Mouse (Mus musculus): ENCODE data around the gene Apbb2. TPM values are rescaled to one million over a fixed set of nuclear protein-coding genes. Genes with fewer than 3 reads are reported as not detected.

The Apbb2 gene
- total and polyA plus RNA-seq, 3 experiments = 26.7 to 40.0 (median 39.9) TPM

DNA sequence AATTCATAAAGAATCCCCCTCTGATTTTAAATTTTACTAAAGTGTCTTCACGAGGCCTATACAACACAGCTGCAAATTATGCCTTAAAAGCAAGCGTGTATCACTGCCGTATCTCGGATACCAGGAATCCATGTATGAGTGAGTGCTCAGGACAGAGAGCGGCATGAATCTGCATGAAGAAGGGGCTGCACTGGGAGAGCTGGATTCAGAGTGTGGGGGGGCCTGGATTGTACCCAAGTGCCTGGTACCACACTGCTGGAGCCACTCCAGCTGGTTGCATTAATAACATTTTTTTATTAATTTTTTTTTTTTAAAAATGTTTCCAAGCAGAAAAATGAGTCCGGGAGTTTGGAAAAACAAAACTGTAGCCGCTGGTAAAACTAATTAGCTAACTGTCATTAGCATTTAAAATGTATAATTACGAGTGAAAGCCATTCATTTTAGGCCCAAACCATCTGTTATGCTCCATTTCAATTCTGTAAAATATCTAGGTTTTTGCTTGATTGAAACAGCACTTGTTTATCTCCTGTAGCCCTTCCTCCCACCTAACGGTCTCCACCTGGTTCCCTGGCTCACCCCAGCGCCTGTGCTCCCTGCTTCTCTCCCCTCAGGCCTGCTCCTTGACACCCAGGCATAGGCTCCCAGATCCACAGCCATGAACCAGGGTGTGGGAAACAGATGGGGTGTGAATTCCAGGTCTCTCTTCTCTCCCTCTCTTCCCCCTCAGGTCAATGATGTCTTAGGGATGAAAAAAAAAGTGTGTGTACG is 314.1 kb downstream of the Apbb2 start:
- 0 out of 2 replicates have a peak, but pooled peaks cover 2% of the 10 kb centered on the region for H3K36me3 ChIP-seq (ENCODE audit: control insufficient read depth, insufficient read depth, low read length)
- TF ChIP-seq EP300 (IDR thresholded peaks at IDR 0.05; ENCODE audit: insufficient read depth, low read depth, low read length) (no peak), POLR2A (IDR thresholded peaks at IDR 0.05; ENCODE audit: insufficient read depth, low read depth, low read length) (no peak), CTCF (IDR thresholded peaks at IDR 0.05) (no peak)
- no peak for DNase-seq

DNA sequence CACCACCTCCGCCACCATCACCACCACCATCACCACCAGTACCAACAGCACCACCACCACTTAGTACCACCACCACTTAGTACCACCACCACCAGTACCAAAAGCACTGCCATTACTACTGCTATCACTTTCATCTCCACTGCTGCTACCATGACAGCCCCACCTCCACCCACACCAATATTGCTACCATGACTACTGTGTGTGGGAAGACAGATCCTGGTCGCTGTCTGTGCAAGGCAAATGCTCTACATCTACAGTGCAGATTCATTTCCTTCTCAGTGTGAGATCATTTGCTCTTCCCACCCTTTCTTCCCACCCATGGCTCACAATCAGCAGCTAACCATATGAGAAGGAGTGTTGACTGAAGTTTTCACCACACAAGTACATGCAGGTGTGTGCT is 315.7 kb downstream of the Apbb2 start:
- no peaks in the 10 kb centered on the region for H3K79me2 ChIP-seq (replicated peaks; ENCODE audit: control insufficient read depth, insufficient read depth, low read length)
- DNase-seq = no peak
- 0 out of 2 replicates have a peak, but pooled peaks cover 2% of the 10 kb centered on the region for H3K36me3 ChIP-seq (ENCODE audit: control insufficient read depth, insufficient read depth, low read length)
- no peaks in the 10 kb centered on the region for H3K4me1 ChIP-seq (ENCODE audit: control insufficient read depth, insufficient read depth, low read length)
- H3K9ac ChIP-seq (ENCODE audit: low read depth, low read length) = no peak overlapping the region
- 84% methylated on average over 2 of the region's 2 CpGs for WGBS
- no peak overlapping the region for H3K4me3 ChIP-seq
- no peak overlapping the region for H3K27ac ChIP-seq
- no peak for TF ChIP-seq CTCF (IDR thresholded peaks at IDR 0.05)
- no peak for TF ChIP-seq EP300 (IDR thresholded peaks at IDR 0.05; ENCODE audit: insufficient read depth, low read depth, low read length)
- no peak for TF ChIP-seq POLR2A (IDR thresholded peaks at IDR 0.05; ENCODE audit: insufficient read depth, low read depth, low read length)
- H3K27me3 ChIP-seq (ENCODE audit: control insufficient read depth, insufficient read depth, low read length) = no peaks in the 10 kb centered on the region
- intact Hi-C loops (cut with DNase I) = no loop called here

More for the DNA sequence above, 314.1 kb downstream of the Apbb2 start:
- Histone ChIP-seq H3K9ac (ENCODE audit: low read depth, low read length) (no peak overlapping the region), H3K27me3 (ENCODE audit: control insufficient read depth, insufficient read depth, low read length) (no peaks in the 10 kb centered on the region), H3K27ac (no peak overlapping the region), H3K4me3 (no peak overlapping the region), H3K4me1 (ENCODE audit: control insufficient read depth, insufficient read depth, low read length) (no peaks in the 10 kb centered on the region), H3K79me2 (replicated peaks; ENCODE audit: control insufficient read depth, insufficient read depth, low read length) (no peaks in the 10 kb centered on the region)
- intact Hi-C loops (cut with DNase I) = no loop called here
- WGBS = 92% methylated on average over 11 of the region's 11 CpGs

DNA sequence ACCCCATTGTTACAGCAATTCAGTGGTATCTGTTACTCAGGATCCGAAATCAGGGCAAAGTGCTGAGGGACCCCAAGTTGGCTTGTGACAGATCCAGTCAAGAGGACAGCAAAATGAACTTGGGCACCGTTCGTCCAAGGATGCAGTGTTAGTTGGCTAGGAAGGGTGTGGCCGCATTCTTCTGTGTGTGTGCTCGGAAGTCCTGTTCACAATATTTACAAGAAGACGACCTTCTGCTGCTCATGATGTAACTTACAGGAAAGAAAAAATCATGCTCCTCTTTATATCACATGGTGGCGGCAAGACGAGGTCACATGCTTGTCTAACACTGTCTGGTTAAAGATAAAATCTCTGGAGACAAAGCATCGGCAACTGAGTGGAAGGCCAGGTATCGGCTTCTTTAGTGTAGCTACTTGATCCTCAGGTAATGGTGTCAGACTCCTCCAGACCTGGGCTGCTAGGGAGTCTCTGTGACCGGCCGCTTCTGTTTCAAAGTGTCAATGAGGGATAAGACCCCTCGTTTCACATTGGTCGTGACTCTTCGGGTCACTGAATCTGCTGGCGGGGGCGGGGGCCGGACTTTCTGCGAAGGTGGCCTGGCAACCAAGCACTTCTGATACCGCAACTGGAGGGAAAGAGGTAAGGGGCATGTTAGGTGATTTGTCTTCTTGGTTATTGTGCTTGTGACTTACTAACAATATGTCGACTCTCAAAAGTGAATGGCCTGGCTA is 316.3 kb downstream of the Apbb2 start:
- 80% methylated on average over 21 of the region's 21 CpGs for WGBS
- Histone ChIP-seq H3K9ac (ENCODE audit: low read depth, low read length) (no peak overlapping the region), H3K4me3 (no peak overlapping the region), H3K4me1 (ENCODE audit: control insufficient read depth, insufficient read depth, low read length) (no peaks in the 10 kb centered on the region), H3K79me2 (replicated peaks; ENCODE audit: control insufficient read depth, insufficient read depth, low read length) (no peaks in the 10 kb centered on the region), H3K36me3 (ENCODE audit: control insufficient read depth, insufficient read depth, low read length) (0 out of 2 replicates have a peak, but pooled peaks cover 2% of the 10 kb centered on the region), H3K27ac (no peak overlapping the region), H3K27me3 (ENCODE audit: control insufficient read depth, insufficient read depth, low read length) (no peaks in the 10 kb centered on the region)
- no peak for DNase-seq
- no peak for TF ChIP-seq POLR2A (IDR thresholded peaks at IDR 0.05; ENCODE audit: insufficient read depth, low read depth, low read length)
- no peak for TF ChIP-seq CTCF (IDR thresholded peaks at IDR 0.05)
- TF ChIP-seq EP300 (IDR thresholded peaks at IDR 0.05; ENCODE audit: insufficient read depth, low read depth, low read length) = no peak
- intact Hi-C loops (cut with DNase I) = no loop called here

DNA sequence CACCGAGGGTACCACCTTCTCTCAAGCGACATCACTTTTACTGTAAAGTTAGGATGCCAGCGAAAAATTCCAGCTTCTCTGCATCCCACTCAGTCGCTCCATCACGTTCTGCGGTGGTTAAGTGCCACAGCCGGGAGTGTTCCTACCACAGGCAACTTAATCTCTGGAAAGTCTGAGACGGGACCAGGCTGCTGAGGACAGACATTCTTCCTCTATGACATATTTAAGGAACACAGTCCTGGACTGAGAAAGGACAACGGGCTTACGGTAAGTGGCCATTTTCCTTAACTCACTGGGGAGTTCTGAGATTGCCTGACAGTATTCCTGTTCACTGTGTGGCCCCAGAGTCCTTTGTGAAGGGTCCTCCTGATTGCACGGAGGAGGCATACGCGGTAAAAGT is 318.0 kb downstream of the Apbb2 start:
- Histone ChIP-seq H3K4me1 (ENCODE audit: control insufficient read depth, insufficient read depth, low read length) (no peaks in the 10 kb centered on the region), H3K9ac (ENCODE audit: low read depth, low read length) (no peak overlapping the region), H3K79me2 (replicated peaks; ENCODE audit: control insufficient read depth, insufficient read depth, low read length) (no peaks in the 10 kb centered on the region), H3K4me3 (no peak overlapping the region), H3K36me3 (ENCODE audit: control insufficient read depth, insufficient read depth, low read length) (0 out of 2 replicates have a peak, but pooled peaks cover 2% of the 10 kb centered on the region), H3K27ac (no peak overlapping the region), H3K27me3 (ENCODE audit: control insufficient read depth, insufficient read depth, low read length) (no peaks in the 10 kb centered on the region)
- intact Hi-C loops (cut with DNase I) = no loop called here
- TF ChIP-seq EP300 (IDR thresholded peaks at IDR 0.05; ENCODE audit: insufficient read depth, low read depth, low read length) = no peak
- TF ChIP-seq CTCF (IDR thresholded peaks at IDR 0.05) = no peak
- no peak for TF ChIP-seq POLR2A (IDR thresholded peaks at IDR 0.05; ENCODE audit: insufficient read depth, low read depth, low read length)
- no peak for DNase-seq
- 72% methylated on average over 13 of the region's 13 CpGs for WGBS

DNA sequence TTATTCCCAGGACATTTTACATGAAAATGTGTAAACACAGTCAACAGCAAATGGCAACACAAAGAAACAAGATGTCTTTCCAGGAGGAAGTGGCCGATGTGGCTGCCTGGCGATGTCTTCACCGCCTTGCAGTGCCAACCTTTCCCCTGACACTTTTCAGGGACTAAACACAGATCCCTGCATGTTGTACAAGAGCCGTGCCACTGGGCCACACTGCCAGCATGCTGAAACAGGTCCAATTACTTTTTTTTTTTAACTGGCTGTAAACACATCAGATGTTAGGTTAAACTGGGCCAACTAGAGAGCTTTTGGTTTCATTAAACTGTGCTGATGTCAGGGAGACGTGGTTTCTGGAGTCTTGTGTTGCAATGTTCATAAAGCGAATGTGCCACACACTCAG is 319.7 kb downstream of the Apbb2 start:
- no peak for TF ChIP-seq CTCF (IDR thresholded peaks at IDR 0.05)
- no peak for TF ChIP-seq EP300 (IDR thresholded peaks at IDR 0.05; ENCODE audit: insufficient read depth, low read depth, low read length)
- no peak for TF ChIP-seq POLR2A (IDR thresholded peaks at IDR 0.05; ENCODE audit: insufficient read depth, low read depth, low read length)
- Histone ChIP-seq H3K79me2 (replicated peaks; ENCODE audit: control insufficient read depth, insufficient read depth, low read length) (no peaks in the 10 kb centered on the region), H3K27ac (no peak overlapping the region)

DNA sequence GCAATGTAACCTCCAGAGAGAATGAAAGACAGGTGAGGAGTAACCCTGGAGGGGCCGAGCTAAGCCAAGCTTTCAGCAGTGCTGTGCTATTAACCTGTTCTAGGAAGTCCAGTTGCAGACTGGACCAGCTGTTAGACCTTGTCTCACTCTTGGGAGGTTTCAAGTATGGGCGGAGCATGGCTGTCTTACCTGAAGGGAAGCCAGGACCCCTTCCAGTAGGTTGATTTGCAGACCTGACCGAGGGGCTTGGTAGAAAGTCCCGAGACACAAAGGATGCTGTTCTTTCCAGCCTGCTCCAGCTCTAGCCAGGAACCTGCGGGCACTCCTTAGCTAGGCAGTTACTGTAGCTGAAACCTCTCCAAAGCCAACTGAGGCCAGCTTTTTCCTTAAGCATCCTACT is 322.5 kb downstream of the Apbb2 start:
- TF ChIP-seq POLR2A (IDR thresholded peaks at IDR 0.05; ENCODE audit: insufficient read depth, low read depth, low read length) = no peak
- no peak for TF ChIP-seq EP300 (IDR thresholded peaks at IDR 0.05; ENCODE audit: insufficient read depth, low read depth, low read length)
- TF ChIP-seq CTCF (IDR thresholded peaks at IDR 0.05) = no peak
- Histone ChIP-seq H3K36me3 (ENCODE audit: control insufficient read depth, insufficient read depth, low read length) (no peaks in the 10 kb centered on the region), H3K9ac (ENCODE audit: low read depth, low read length) (no peak overlapping the region), H3K79me2 (replicated peaks; ENCODE audit: control insufficient read depth, insufficient read depth, low read length) (no peaks in the 10 kb centered on the region), H3K27ac (no peak overlapping the region), H3K4me1 (ENCODE audit: control insufficient read depth, insufficient read depth, low read length) (no peaks in the 10 kb centered on the region; the same call in 1 of the 2 replicates), H3K4me3 (no peak overlapping the region), H3K27me3 (ENCODE audit: control insufficient read depth, insufficient read depth, low read length) (no peaks in the 10 kb centered on the region)
- no peak for DNase-seq
- intact Hi-C loops (cut with DNase I) = no loop called here
- WGBS = 91% methylated on average over 5 of the region's 5 CpGs

More for the DNA sequence above, 319.7 kb downstream of the Apbb2 start:
- H3K27me3 ChIP-seq (ENCODE audit: control insufficient read depth, insufficient read depth, low read length) = no peaks in the 10 kb centered on the region
- H3K4me1 ChIP-seq (ENCODE audit: control insufficient read depth, insufficient read depth, low read length) = no peaks in the 10 kb centered on the region; the same call in 1 of the 2 replicates
- 0 out of 2 replicates have a peak, but pooled peaks cover 2% of the 10 kb centered on the region for H3K36me3 ChIP-seq (ENCODE audit: control insufficient read depth, insufficient read depth, low read length)
- H3K4me3 ChIP-seq = no peak overlapping the region
- no peak for DNase-seq
- intact Hi-C loops (cut with DNase I) = no loop called here
- H3K9ac ChIP-seq (ENCODE audit: low read depth, low read length) = no peak overlapping the region
- 92% methylated on average over 6 of the region's 6 CpGs for WGBS
